Mouse (Mus musculus) heart, postnatal 0 days (tissue): ENCODE results near the gene Sgk1. TPM values are rescaled to one million over a fixed set of nuclear protein-coding genes. Genes with fewer than 3 reads are reported as not detected.
A peak's percentile ranks its signal among the peaks of the same experiment; 100 is the strongest.

Source experiments
- ATAC-seq: fragments of 200-750 bp; cut with Nextera tagmentation; 2 replicates; pipeline ENCODE4 v1.8.0; 2017; ENCODE audit warnings: low read depth, moderate number of reproducible peaks, moderate library complexity; ENCODE audit not compliant: insufficient read depth
- DNase-seq: peaks from one replicate; pipeline ENCODE4 v3.0.0-alpha.2; 2016; ENCODE audit warnings: low spot score
- H3K27ac ChIP-seq: fragments of 300-500 bp; sonication (generic); 2 replicates; pipeline ENCODE4 v1.5.1; 2014; ENCODE audit warnings: low read depth, mild to moderate bottlenecking
- H3K27me3 ChIP-seq: fragments of 300-500 bp; sonication (generic); 2 replicates; pipeline ENCODE4 v1.6.1; 2014; ENCODE audit warnings: low read length, mixed read lengths; ENCODE audit not compliant: control insufficient read depth, insufficient read depth
- H3K36me3 ChIP-seq: fragments of 300-500 bp; sonication (generic); replicated peaks from 2 replicates; pipeline ENCODE4 v1.6.1; 2014; ENCODE audit warnings: low read length, mixed read lengths; ENCODE audit not compliant: control insufficient read depth, insufficient read depth
- H3K4me1 ChIP-seq: fragments of 300-500 bp; sonication (generic); 2 replicates; pipeline ENCODE4 v1.6.1; 2014; ENCODE audit warnings: antibody characterized with exemption; ENCODE audit not compliant: control insufficient read depth, insufficient read depth
- H3K4me2 ChIP-seq: fragments of 300-500 bp; sonication (generic); 2 replicates; pipeline ENCODE4 v1.6.1; 2014; ENCODE audit warnings: low read depth, mild to moderate bottlenecking, low read length, moderate library complexity
- H3K4me3 ChIP-seq: fragments of 300-500 bp; sonication (generic); 2 replicates; pipeline ENCODE4 v1.5.1; 2014; ENCODE audit warnings: low read depth, low read length
- H3K9ac ChIP-seq: fragments of 300-500 bp; sonication (generic); replicated peaks from 2 replicates; pipeline ENCODE4 v1.6.1; 2014; ENCODE audit warnings: low read depth, low read length, mixed read lengths
- H3K9me3 ChIP-seq: fragments of 300-500 bp; sonication (generic); replicated peaks from 2 replicates; pipeline ENCODE4 v1.6.1; 2016; ENCODE audit warnings: low read length; ENCODE audit not compliant: control insufficient read depth
- CTCF ChIP-seq: IDR thresholded peaks from 2 replicates; pipeline ENCODE4 v1.5.1; 2016; ENCODE audit warnings: antibody characterized with exemption, control low read depth, low read depth
- EP300 ChIP-seq: IDR thresholded peaks from 2 replicates; pipeline ENCODE4 v1.6.1; 2016; ENCODE audit warnings: antibody characterized with exemption, low read depth
- WGBS: fragments of 180-500 bp; shearing (Covaris S2); extraction: QIAGEN DNeasy Blood & Tissue Kit; methylation state at CpG from one replicate; pipeline ENCODE4 v1.1.7; 2014; 5-methylcytosine and 5-hydroxymethylcytosine counted together
- polyA plus RNA-seq: library from polyadenylated mRNA; unstranded; fragments of >200 nt; fragmentation: Nextera tagmentation; extraction: Ambion mirVana; gene quantifications from 2 replicates; pipeline ENCODE4 v1.2.1, GENCODE M21; 2015
- total RNA-seq: library from RNA; depleted of rRNA; stranded (reverse); fragments of >200 nt; gene quantifications from 2 replicates; pipeline ENCODE4 v1.2.3, GENCODE M21; 2014; ENCODE audit warnings: low replicate concordance

The Sgk1 gene
- total and polyA plus RNA-seq, 2 experiments from 2014 or later: 35.8 to 134 TPM

- DNase-seq (peak; percentile 25), ATAC-seq (peak; percentile 72)
- H3K27me3 ChIP-seq: no peaks in the 10 kb centered on the region
- H3K9ac ChIP-seq: no peak overlapping the region
- 60% methylated on average over 4 of the region's 4 CpGs for WGBS
- H3K9me3 ChIP-seq: no peaks in the 10 kb centered on the region
- H3K4me3 ChIP-seq: no peak overlapping the region
- H3K36me3 ChIP-seq: no peaks in the 10 kb centered on the region
- H3K4me2 ChIP-seq: no peak overlapping the region
- H3K27ac ChIP-seq: no peak overlapping the region
- TF ChIP-seq CTCF: peak; percentile 6; the same call in 1 of the 2 replicates
- peak; percentile 87 for TF ChIP-seq EP300
- H3K4me1 ChIP-seq: no peaks in the 10 kb centered on the region
These were observed 70.5 kb downstream of the Sgk1 start for GRCm38 (mm10) chr10:21952520-21952919.

GRCm38 (mm10) chr10:21961111-21961510 lies 79.1 kb downstream of the Sgk1 start:
- no peak for ATAC-seq
- Histone ChIP-seq H3K9ac (no peak overlapping the region), H3K4me1 (no peaks in the 10 kb centered on the region), H3K4me2 (no peak overlapping the region), H3K27me3 (no peaks in the 10 kb centered on the region), H3K4me3 (no peak overlapping the region), H3K27ac (no peak overlapping the region), H3K36me3 (no peaks in the 10 kb centered on the region), H3K9me3 (no peaks in the 10 kb centered on the region)
- no peak for TF ChIP-seq EP300
- no peak for TF ChIP-seq CTCF
- DNase-seq: no peak
- 52% methylated on average over 2 of the region's 2 CpGs for WGBS

DNA sequence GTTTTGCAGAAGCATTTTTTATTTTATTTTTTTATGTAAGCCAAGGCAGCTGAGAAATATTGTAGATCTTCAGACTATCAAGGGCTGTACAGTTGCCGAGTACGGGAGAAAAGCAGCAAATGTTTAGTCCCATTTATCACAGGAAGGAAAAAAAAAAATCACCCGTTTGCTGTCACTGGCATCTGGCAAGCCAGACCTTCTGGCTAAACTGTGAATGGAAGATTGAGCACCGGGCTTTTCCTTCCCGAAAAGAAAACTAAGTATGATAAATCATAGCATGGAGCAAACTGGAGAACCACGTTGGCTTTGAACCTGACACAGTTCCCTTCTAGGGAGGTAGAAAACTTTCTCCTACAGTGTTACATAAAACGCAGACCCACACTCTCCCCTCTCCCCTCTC lies 81.0 kb downstream of the Sgk1 start:
- H3K9me3 ChIP-seq: no peaks in the 10 kb centered on the region
- WGBS: 57% methylated on average over 7 of the region's 7 CpGs
- H3K36me3 ChIP-seq: no peaks in the 10 kb centered on the region
- no peaks in the 10 kb centered on the region for H3K27me3 ChIP-seq
- H3K4me1 ChIP-seq: no peaks in the 10 kb centered on the region
- H3K9ac ChIP-seq: no peak overlapping the region
- H3K4me3 ChIP-seq: no peak overlapping the region
- no peak for TF ChIP-seq CTCF
- DNase-seq (no peak), ATAC-seq (no peak)
- no peak overlapping the region for H3K4me2 ChIP-seq
- no peak overlapping the region for H3K27ac ChIP-seq

DNA sequence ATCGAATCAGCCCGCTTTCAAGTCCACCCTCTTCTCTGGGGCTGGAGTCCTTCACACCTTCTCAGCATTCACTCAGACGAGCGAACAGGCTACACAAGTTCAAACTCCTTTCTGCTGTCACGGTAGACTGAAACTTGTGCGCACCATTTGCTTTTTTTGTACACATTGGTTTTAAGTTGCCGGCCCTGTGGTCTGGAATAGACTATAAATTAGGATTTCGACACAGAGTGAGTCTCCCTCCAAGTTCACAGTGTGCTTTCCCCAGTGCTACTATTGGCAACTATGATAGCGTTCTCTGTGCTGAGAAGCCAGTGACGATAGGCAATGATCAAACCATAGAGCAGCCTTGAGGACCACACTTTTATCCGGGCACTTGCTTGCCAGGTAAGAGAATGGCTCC lies 91.7 kb downstream of the Sgk1 start:
- DNase-seq (no peak), ATAC-seq (no peak)
- Histone ChIP-seq H3K36me3 (no peaks in the 10 kb centered on the region), H3K9ac (no peak overlapping the region), H3K4me1 (peaks cover 3% of the 10 kb centered on the region; the same call in 1 of the 2 replicates), H3K9me3 (no peaks in the 10 kb centered on the region), H3K27me3 (no peaks in the 10 kb centered on the region), H3K4me3 (no peak overlapping the region), H3K27ac (no peak overlapping the region), H3K4me2 (no peak overlapping the region)
- TF ChIP-seq EP300: no peak
- no peak for TF ChIP-seq CTCF
- 85% methylated on average over 11 of the region's 11 CpGs for WGBS

DNA sequence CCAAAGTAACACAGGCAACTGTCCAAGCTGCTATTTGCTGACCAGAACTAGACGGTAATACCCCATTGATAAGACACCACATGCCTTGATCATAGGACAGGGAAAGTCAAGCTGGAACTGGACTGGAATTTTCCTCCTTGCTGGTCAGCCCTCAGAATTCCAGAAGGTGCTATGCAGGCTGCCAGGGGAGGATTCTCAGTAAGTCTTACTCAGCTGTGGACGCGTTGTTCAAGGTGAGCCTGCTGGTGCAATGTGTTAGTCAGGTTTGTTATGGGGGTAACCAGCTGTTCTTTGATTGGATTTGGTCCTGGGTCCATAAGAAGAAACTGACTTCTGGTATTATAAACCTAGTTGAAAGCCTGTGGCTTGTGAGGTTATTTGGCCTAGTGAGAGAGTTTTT lies 92.8 kb downstream of the Sgk1 start:
- Histone ChIP-seq H3K9ac (no peak overlapping the region), H3K9me3 (no peaks in the 10 kb centered on the region), H3K4me2 (no peak overlapping the region), H3K36me3 (no peaks in the 10 kb centered on the region), H3K27ac (no peak overlapping the region), H3K4me1 (peaks cover 3% of the 10 kb centered on the region; the same call in 1 of the 2 replicates), H3K4me3 (no peak overlapping the region), H3K27me3 (no peaks in the 10 kb centered on the region)
- DNase-seq (no peak), ATAC-seq (no peak)
- WGBS: 51% methylated on average over 3 of the region's 3 CpGs
- TF ChIP-seq EP300 (no peak), CTCF (no peak)

DNA sequence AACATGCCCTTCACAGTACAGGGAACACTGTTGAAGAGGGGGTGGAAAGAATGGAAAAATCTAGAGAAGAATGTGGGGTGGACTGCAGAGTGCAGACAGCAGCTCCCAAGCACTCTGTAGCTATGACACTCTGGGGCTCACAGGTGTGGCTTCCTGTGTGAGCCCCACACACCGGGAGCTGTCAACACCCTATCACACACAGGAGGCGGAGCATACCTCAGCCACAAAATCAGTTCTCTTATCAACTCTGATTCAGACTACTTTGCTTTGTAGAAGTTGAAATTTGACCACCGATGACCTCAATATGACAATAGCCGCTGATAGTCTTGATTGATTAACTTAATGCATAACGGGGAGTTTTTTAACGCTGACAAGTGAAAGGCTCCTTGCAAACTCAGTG lies 93.4 kb downstream of the Sgk1 start:
- no peaks in the 10 kb centered on the region for H3K36me3 ChIP-seq
- DNase-seq (no peak), ATAC-seq (no peak)
- no peak overlapping the region for H3K9ac ChIP-seq
- no peak overlapping the region for H3K4me3 ChIP-seq
- no peaks in the 10 kb centered on the region for H3K27me3 ChIP-seq
- WGBS: 42% methylated on average over 6 of the region's 6 CpGs
- H3K4me2 ChIP-seq: no peak overlapping the region
- H3K4me1 ChIP-seq: peaks cover 3% of the 10 kb centered on the region; the same call in 1 of the 2 replicates
- H3K27ac ChIP-seq: no peak overlapping the region
- TF ChIP-seq CTCF (no peak), EP300 (no peak)
- no peaks in the 10 kb centered on the region for H3K9me3 ChIP-seq
